Mouse (Mus musculus) adrenal gland, postnatal 10 days (tissue): ENCODE results near the gene Tmem63a. TPM values are rescaled to one million over a fixed set of nuclear protein-coding genes. Genes with fewer than 3 reads are reported as not detected.

Experiments
- DNase-seq: peaks from one replicate; pipeline ENCODE4 v3.0.0; 2021; ENCODE audit warnings: mixed read lengths
- total RNA-seq, 2 experiments: library from RNA; stranded (reverse); gene quantifications; 2 replicates each; pipeline ENCODE4 v1.2.3; 2021

The Tmem63a gene
- total RNA-seq, 2 experiments from 2014 or later: 24.7 to 27.3 TPM

- peak; percentile 87 for DNase-seq
These were observed 67.6 kb downstream of the Tmem63a start for GRCm38 (mm10) chr1:181009754-181010153.

GRCm38 (mm10) chr1:181010171-181010932 is 68.2 kb downstream of the Tmem63a start:
- peak; percentile 36 for DNase-seq

- no peak for DNase-seq
These were observed 69.5 kb downstream of the Tmem63a start for GRCm38 (mm10) chr1:181011601-181012000.

GRCm38 (mm10) chr1:181012416-181012815 is 70.3 kb downstream of the Tmem63a start:
- DNase-seq: peak; percentile 8

GRCm38 (mm10) chr1:181013446-181013845 is 71.3 kb downstream of the Tmem63a start:
- DNase-seq: no peak

GRCm38 (mm10) chr1:181014731-181015500 is 72.8 kb downstream of the Tmem63a start:
- peak; percentile 69 for DNase-seq

GRCm38 (mm10) chr1:181015558-181015957 is 73.4 kb downstream of the Tmem63a start:
- DNase-seq: peak; percentile 79

- DNase-seq: no peak
These were observed 73.9 kb downstream of the Tmem63a start for GRCm38 (mm10) chr1:181016045-181016444.

GRCm38 (mm10) chr1:181016532-181017131 is 74.5 kb downstream of the Tmem63a start:
- peak; percentile 77 for DNase-seq

GRCm38 (mm10) chr1:181017212-181017711 is 75.1 kb downstream of the Tmem63a start:
- DNase-seq: peak; percentile 92

- DNase-seq: no peak
These were observed 75.8 kb downstream of the Tmem63a start for GRCm38 (mm10) chr1:181017890-181018420.

- DNase-seq: no peak
These were observed 78.8 kb downstream of the Tmem63a start, which contains the start of gene Ephx1 for GRCm38 (mm10) chr1:181020756-181021487. Gene Ephx1, minus strand, starts transcription at chr1:181020904.

- DNase-seq: no peak
These were observed 79.3 kb downstream of the Tmem63a start for GRCm38 (mm10) chr1:181021488-181021865.

GRCm38 (mm10) chr1:181022265-181022664 is 80.1 kb downstream of the Tmem63a start:
- DNase-seq: peak; percentile 81

Other genes with a start within 250 kb of the Tmem63a start
- gene Mixl1, start 245.3 kb upstream of the Tmem63a start, total RNA-seq: not detected
- gene Acbd3, start 216.3 kb upstream of the Tmem63a start, total RNA-seq: 10 to 100 TPM; 38.9 to 40.6 TPM
- 100 to 1,000 TPM; 809 to 834 TPM for gene H3f3a, start 128.4 kb upstream of the Tmem63a start, total RNA-seq
- 10 to 100 TPM; 21.7 to 22.6 TPM for gene Sde2, start 91.2 kb upstream of the Tmem63a start, total RNA-seq
- gene Lefty2, start 49.2 kb upstream of the Tmem63a start, total RNA-seq: under 1 TPM; 0.48 to 1.00 TPM
- 10 to 100 TPM; 32.6 to 34.7 TPM for gene Pycr2, start 38.1 kb upstream of the Tmem63a start, total RNA-seq
- gene Lefty1, start 7.3 kb upstream of the Tmem63a start, total RNA-seq: under 1 TPM; 0.63 to 0.79 TPM
- 10 to 100 TPM; 61.5 to 67.2 TPM for gene Ephx1, start 78.6 kb downstream of the Tmem63a start, total RNA-seq
- gene 9130409I23Rik, start 108.9 kb downstream of the Tmem63a start, total RNA-seq: under 1 TPM in 1 of 2 experiments, not detected in 1; 0.12 TPM
- 10 to 100 TPM; 14.4 to 20.6 TPM for gene Nvl, start 201.9 kb downstream of the Tmem63a start, total RNA-seq
- 10 to 100 TPM; 38.1 to 40.9 TPM for gene Cnih4, start 202.3 kb downstream of the Tmem63a start, total RNA-seq